Mouse (Mus musculus) left cerebral cortex, postnatal 14 days (tissue): ENCODE measurements around the gene Gm20388. TPM values are rescaled to one million over a fixed set of nuclear protein-coding genes. Genes with fewer than 3 reads are reported as not detected.

Source experiments
- DNase-seq, 2 experiments: peaks; one replicate each; pipeline ENCODE4 v3.0.0; 2021 to 2022; ENCODE audit warnings: low spot score in 2 of 2, mixed read lengths in 1 of 2
- intact Hi-C: fragments of 180-260 bp; cut with DNase I; formaldehyde crosslinking; loops from one replicate; pipeline ENCODE4 v1.15.1; 2025
- total RNA-seq, 2 experiments: library from RNA; stranded (reverse); gene quantifications; 2 replicates each; pipeline ENCODE4 v1.2.3; 2021

Gene Gm20388
- total RNA-seq, 2 experiments from 2014 or later = 2.8 to 7.3 TPM

DNA sequence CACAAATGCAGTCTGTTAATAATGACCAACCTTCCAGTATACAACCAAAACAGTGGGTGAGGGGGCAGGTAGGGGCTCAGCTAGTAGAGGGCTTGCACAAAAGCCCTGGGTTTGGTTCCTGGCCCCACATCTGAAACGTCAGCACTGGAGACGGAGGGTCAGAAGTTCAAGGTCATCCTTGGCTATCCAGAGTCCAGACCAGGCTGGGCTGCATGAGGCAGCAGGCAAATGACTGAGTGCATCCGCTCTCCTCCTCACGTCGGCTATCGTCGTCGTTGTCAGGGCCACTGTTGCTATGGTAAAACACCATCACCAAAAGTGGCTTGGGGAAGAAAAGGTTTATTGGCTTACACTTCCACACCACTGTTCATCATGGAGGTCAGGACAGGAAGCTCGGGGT is 2503.7 kb downstream of the Gm20388 start:
- intact Hi-C loops = no loop called here
- no peak for DNase-seq

DNA sequence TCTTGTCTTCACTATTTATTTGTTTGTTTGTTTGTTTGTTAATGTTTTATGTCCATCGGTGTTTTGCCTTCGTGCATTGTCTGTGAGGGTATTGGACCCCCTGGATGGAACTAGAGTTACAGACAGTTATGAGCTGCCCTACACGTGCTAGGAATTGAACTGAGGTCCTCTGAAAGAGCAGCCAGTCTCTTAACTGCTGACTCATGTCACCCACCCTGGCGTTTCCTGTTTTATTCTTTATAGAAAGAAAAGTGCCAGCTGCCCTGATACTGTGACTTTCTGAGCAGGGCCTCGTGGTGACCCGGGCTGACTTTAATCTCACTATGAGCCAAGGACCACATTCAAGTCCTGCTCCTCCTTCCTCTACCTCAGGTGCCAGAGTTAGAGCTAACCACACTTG is 2504.9 kb downstream of the Gm20388 start:
- intact Hi-C loops = no loop called here

DNA sequence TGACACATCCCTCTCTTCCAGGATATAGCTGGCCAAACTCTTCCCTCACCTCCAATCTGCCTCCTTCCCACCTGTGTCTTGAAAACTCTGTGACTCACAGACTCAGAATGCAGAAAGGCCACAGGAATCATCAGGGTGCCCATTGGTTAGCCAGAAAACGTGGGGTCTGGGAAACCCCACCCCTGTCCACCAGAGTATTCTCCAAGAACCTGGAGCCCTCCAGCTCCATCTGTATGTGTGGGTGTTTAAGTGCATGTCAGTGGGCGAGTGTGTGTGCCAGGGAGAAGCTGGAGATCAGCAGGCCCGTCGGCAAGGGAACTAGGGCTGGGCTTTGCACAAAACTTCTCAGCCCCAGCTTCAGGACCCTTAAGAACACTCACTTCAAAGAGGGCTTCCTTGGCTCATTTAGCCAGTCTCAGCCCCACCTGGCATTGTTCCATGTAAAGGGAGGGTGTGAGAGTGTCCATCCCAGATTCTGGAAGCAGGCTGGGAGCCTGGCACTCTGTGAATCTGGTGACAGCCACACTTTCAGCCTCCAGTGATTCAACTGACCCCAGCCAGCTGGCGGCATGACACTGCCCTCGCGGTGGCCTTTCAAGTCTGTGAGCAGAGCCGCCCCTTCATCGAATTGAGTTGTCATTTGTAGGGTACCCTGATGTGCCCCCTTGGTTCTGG is 2509.4 kb downstream of the Gm20388 start:
- intact Hi-C loops = no loop called here
- DNase-seq = peak; percentile 37 to 85

More for the DNA sequence above, 2504.9 kb downstream of the Gm20388 start:
- DNase-seq = no peak

DNA sequence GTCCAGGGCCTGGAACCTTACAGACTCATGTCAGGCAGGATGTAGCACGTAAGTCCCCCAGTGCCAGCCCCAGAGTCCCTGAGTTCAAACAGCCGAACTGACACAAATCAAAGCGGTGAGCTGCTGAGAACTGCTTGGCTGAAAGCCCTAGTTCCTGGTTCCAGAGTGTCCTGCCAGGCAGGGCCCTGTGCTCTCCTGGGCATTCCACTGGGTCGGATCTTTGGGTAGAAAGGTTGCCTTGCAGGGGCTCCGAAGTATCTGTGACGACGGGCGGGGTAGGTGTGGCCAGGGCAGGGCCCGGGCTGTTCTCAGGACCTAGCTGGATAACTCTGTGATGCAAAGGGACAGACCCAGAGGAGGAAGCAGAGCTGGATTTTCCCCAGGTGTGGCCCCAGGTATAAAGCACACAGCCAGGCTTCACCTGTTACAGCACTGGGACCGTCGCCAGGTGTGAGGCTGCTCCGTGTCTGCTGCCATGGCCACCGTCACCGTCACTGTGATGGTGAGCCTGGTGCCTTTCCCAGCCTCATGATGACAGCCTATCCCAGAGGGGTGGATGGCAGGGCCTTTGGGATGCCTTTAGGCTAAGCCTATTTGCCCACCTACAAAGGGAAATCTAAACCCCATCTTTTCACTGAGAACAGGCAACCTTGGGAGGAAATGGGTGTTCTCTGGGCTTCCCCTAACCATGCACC is 2510.9 kb downstream of the Gm20388 start, which contains the start of gene Il17c:
TSS of gene Il17c (plus strand) at position 645 of the 695 bp plus-strand sequence.
- DNase-seq = no peak
- intact Hi-C loops = no loop called here

DNA sequence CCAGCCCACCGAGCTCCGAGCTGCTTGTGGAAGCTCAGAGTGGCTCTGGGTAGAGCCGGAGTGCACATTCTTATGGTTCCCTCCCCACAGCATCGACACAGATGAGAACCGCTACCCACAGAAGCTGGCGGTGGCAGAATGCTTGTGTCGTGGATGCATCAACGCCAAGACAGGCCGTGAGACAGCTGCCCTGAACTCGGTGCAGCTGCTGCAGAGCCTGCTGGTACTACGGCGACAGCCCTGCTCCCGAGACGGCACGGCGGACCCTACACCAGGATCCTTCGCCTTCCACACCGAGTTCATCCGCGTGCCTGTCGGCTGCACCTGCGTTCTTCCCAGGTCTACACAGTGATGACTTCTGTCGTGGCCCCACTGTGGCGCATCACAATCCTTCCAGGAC is 2512.6 kb downstream of the Gm20388 start:
- intact Hi-C loops = no loop called here
- DNase-seq = no peak

GRCm38 (mm10) chr8:122423659-122424058 is 2513.0 kb downstream of the Gm20388 start:
- DNase-seq = no peak
- intact Hi-C loops = no loop called here

- no peak for DNase-seq
- intact Hi-C loops = no loop called here
Observed at GRCm38 (mm10) chr8:122426145-122426544, 2515.5 kb downstream of the Gm20388 start.

- DNase-seq = no peak
- intact Hi-C loops = no loop called here
Observed at GRCm38 (mm10) chr8:122427607-122428006, 2517.0 kb downstream of the Gm20388 start.

DNA sequence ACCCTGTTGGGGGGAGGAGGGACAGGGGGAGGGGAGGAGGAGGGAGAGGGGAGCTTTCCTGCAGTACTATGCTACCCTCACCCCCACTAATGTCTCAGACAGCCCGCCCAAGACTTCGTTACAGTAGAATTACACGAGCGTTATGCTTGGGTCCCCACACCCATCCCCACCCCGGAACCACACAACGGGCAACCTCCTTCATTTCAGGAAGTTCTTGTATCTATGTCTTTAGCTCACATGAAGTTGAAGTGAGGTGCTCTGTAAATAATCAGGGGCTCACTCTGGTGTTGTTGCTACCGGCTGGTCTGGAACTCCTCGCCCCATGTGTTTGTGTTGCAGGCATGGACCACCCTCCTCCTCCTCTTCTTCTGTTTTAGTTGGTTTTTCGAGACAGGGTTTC is 2517.5 kb downstream of the Gm20388 start:
- intact Hi-C loops = no loop called here
- DNase-seq = no peak

DNA sequence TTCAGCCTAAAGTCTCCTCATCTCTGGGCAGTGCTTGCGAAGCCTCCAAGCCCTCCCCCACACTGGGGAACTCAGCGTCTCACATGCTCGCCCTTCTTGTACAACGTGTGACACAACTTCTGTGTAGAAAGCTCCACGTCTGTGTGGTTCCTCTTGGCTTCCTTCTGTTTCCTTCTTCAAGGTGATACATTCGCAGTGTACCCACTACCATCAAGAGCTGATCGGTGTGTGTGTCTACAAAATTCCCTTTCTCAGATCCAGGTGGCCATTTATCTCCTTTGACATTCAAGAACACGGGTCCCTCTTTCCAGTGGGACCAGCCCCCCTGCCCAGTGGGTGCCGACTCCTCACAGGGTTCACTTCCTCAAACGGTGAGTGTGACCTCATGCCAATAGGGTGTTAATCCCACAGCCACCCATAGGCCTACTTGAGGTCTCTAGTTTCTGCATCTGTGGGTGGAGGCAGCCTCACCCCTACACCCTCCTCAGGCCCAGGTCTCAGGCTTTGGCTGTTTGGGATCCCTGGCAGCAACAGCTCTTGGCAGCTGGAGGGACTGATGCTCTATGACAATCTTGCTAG is 2519.5 kb downstream of the Gm20388 start:
- no peak for DNase-seq
- intact Hi-C loops = no loop called here

DNA sequence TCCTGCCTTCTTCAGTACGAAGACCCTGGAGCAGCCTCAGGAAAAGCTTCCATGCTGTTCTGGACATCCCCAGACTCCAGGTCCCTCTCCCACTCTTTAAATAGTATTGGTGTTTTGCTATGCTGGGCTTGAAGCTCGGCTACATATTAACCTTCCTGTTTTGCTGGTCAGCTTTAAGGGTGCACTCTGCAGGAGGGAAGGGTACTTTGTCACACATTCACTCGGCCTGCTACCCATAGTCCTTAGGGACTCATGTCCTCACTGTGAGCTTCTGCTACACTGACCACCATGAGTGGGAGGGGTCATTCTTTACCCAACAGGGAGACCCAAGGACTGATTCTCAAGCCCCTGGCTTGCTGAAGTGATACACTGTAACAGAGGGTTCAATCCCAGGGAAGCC is 2520.0 kb downstream of the Gm20388 start:
- no peak for DNase-seq
- intact Hi-C loops = no loop called here

DNA sequence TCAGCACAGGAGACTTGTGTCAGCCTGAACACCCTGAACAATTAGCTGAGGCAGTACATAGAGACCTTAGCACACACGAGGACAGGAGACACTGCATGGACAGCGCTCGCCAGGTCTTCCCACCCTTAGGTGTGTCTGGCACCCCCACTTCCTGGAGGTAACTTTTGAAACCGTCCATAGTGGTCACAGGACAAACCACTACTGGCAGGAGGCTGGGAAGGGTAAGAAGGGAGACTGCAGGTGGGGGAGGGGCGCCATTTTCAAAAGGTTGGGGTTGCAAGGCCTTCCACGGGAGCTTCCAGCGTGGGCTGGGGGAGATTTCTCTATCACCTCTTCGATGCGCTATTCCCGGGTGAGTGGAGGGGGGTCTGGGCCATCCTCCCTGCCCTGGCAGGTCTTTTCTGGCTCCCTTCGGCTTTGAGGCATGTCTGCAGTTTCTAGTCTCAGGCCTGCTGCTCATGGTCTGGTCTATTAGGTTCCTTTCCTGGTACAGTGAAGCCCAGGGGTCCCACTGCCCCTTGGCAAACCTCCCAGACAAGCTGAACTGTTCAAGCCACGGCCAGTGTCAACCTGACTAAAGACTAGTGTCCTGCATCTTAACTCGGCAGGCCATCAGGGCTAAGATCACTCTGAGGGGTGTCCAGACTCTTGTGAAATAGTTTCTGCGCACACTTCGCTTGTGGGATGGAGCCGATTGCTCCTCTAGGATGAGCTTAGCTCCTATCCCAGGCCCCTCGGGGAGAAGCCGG is 2521.2 kb downstream of the Gm20388 start:
- DNase-seq = no peak
- intact Hi-C loops = no loop called here

- intact Hi-C loops = no loop called here
- DNase-seq = peak in 1 of 2 experiments; percentile 16
Observed at GRCm38 (mm10) chr8:122432443-122433268, 2522.0 kb downstream of the Gm20388 start, which contains the start of gene Cyba. Gene Cyba (minus strand): TSS chr8:122432930.

DNA sequence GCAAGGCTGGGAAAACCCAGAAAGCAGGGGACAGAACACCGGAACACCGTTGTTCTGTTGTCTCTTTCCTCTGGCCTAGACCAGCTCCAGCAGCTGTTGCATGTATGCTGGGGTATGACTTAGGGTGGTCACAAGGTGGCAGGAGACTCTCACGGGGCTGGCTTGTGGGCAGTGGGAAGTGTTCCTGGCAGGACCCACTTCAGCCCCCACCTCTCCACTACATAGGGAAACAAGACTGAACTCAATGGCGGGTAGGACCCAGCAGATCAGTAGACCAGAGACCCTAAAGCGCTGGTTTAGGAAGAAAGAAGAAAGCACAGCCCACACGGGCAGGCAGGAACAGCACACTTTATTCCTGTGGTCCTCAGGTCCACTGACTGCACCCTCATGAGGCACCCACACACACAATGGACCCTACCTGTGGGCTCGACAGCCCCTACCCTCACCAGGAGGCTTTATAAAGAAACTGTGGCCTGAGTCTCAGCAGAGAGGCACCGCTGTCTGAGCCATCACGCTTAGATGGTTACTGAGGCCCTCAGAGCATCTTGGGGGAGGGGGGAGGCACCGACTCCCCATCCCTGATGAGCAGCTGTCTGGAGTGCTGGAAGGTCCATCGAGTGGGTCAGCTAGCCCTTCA is 2522.7 kb downstream of the Gm20388 start:
- intact Hi-C loops = no loop called here
- DNase-seq = no peak

DNA sequence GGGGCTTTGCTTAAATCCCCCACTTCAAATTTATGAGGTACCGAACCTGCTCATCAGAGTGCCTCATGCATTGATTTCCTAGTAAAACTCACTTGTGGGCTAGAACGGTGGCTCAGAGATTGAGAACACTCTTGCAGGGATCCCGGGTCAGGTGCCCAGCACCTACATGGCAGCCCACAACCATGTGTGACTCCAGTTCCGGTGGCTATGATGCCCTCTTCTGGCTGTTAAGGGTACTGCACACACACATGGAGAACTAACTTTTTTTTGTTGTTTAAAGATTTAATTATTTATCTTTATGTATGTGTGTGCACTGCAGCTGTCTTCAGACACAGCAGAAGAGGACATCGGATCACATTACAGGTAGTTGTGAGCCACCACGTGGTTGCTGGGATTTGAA is 2524.7 kb downstream of the Gm20388 start:
- intact Hi-C loops = no loop called here
- DNase-seq = no peak

GRCm38 (mm10) chr8:122436146-122436545 is 2525.5 kb downstream of the Gm20388 start:
- DNase-seq = no peak
- intact Hi-C loops = no loop called here

GRCm38 (mm10) chr8:122436586-122437125 is 2526.0 kb downstream of the Gm20388 start:
- intact Hi-C loops = no loop called here
- no peak for DNase-seq

DNA sequence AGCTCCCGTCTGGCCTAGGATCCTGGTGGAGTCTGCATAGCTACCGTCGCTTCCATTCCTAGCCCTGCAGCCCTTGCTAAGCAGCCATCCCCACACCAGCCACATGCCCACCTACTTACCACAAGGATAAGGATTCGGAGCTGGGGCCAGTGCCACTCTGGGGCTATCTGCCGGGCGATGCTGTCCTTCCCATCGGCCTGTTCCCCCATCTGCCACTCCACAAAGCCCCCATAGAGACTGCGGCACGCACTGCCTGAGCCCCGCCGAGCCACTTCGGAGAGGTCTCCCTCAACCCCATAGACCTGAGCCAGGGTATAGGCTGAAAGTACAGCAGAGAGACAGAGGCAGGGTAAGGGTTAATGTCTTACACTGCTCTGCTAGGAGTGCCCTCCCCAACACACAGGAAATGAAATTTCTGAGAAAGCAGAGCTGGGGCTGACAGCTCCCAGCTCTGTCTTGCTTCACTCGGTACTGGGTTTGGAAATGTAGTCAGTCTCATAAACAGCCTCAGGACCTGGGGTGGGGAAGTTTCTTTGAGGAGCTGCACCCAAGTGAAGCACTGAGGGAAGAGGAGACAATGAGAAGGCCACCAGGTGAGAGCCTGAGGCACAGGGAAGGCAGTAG is 2527.2 kb downstream of the Gm20388 start:
- intact Hi-C loops = no loop called here
- DNase-seq = no peak
